Mouse (Mus musculus): ENCODE measurements at regions not wholly inside any gene's neighbourhood (a gene's known extent, or its start where the extent isn't known, plus 50 kb on each side); places are given as distances from the start of the nearest gene placed in this dataset.

GRCm38 (mm10) chr6:99934394-99934793 lies 208.2 kb upstream of the Prok2 start:
- H3K9ac ChIP-seq (ENCODE audit: control insufficient read depth, low read depth, low read length, poor library complexity, severe bottlenecking) = no peak overlapping the region

GRCm38 (mm10) chr6:99933404-99933803 lies 207.2 kb upstream of the Prok2 start:
- Histone ChIP-seq H3K9ac (ENCODE audit: control insufficient read depth, low read depth, low read length, poor library complexity, severe bottlenecking) (no peak overlapping the region), H3K4me1 (ENCODE audit: control insufficient read depth in 1 of 2, insufficient read depth in 2 of 2, low read length in 2 of 2) (peaks cover 0 to 12% of the 10 kb centered on the region in 2 experiments; a peak in 3 of 4 replicates), H3K9me3 (replicated peaks; ENCODE audit: insufficient read depth, low read length) (no peaks in the 10 kb centered on the region), H3K27ac (ENCODE audit: control insufficient read depth, low read depth, low read length) (no peak overlapping the region), H3K36me3 (ENCODE audit: control insufficient read depth in 1 of 2, insufficient read depth in 2 of 2, low read length in 2 of 2) (no peaks in the 10 kb centered on the region), H3K27me3 (ENCODE audit: control insufficient read depth in 1 of 2, insufficient read depth in 2 of 2, low read length in 2 of 2) (no peaks in the 10 kb centered on the region), H3K4me3 (ENCODE audit: control insufficient read depth in 1 of 2, insufficient read depth in 1 of 2, low read depth in 2 of 2, low read length in 2 of 2) (no peak overlapping the region), H3K79me2 (ENCODE audit: control insufficient read depth, insufficient read depth, low read length, poor library complexity) (no peaks in the 10 kb centered on the region)
- DNase-seq (ENCODE audit: low read depth, low spot score) = peak; percentile 11
- no peak for TF ChIP-seq JUND (IDR thresholded peaks at IDR 0.05; ENCODE audit: low read depth, low read length)
- peak; percentile 76 for TF ChIP-seq ETS1 (IDR thresholded peaks at IDR 0.05; ENCODE audit: low read depth, low read length)
- no peak for TF ChIP-seq MAFK (IDR thresholded peaks at IDR 0.05; ENCODE audit: borderline replicate concordance, low read depth, low read length)
- TF ChIP-seq NRF1 (IDR thresholded peaks at IDR 0.05; ENCODE audit: insufficient read depth, low read depth, low read length, poor library complexity, severe bottlenecking) = no peak
- TF ChIP-seq USF1 (IDR thresholded peaks at IDR 0.05; ENCODE audit: low read depth, low read length) = peak; percentile 44; the same call in 1 of the 2 replicates
- TF ChIP-seq EP300 (IDR thresholded peaks at IDR 0.05; ENCODE audit: low read depth in 1 of 2, low read length in 2 of 2) = no peak

More at GRCm38 (mm10) chr6:99934394-99934793, 208.2 kb upstream of the Prok2 start:
- Histone ChIP-seq H3K79me2 (ENCODE audit: control insufficient read depth, insufficient read depth, low read length, poor library complexity) (no peaks in the 10 kb centered on the region), H3K27me3 (ENCODE audit: control insufficient read depth in 1 of 2, insufficient read depth in 2 of 2, low read length in 2 of 2) (no peaks in the 10 kb centered on the region), H3K4me3 (ENCODE audit: control insufficient read depth in 1 of 2, insufficient read depth in 1 of 2, low read depth in 2 of 2, low read length in 2 of 2) (no peak overlapping the region), H3K4me1 (ENCODE audit: control insufficient read depth in 1 of 2, insufficient read depth in 2 of 2, low read length in 2 of 2) (peaks cover 0 to 12% of the 10 kb centered on the region in 2 experiments; a peak in 3 of 4 replicates), H3K36me3 (ENCODE audit: control insufficient read depth in 1 of 2, insufficient read depth in 2 of 2, low read length in 2 of 2) (no peaks in the 10 kb centered on the region), H3K9me3 (replicated peaks; ENCODE audit: insufficient read depth, low read length) (no peaks in the 10 kb centered on the region), H3K27ac (ENCODE audit: control insufficient read depth, low read depth, low read length) (no peak overlapping the region)
- DNase-seq (ENCODE audit: low read depth, low spot score) = peak; percentile 10
- TF ChIP-seq POLR2AphosphoS2 (IDR thresholded peaks at IDR 0.05; ENCODE audit: low read length) (no peak), UBTF (IDR thresholded peaks at IDR 0.05; ENCODE audit: borderline replicate concordance, insufficient read depth, low read depth, low read length) (no peak), BHLHE40 (IDR thresholded peaks at IDR 0.05; ENCODE audit: borderline replicate concordance, low read depth, low read length) (no peak), ZNF384 (IDR thresholded peaks at IDR 0.05; ENCODE audit: low read depth, low read length) (no peak), GATA1 (IDR thresholded peaks at IDR 0.05; ENCODE audit: low read depth, low read length) (0 out of 2 replicates have a peak, but pooled peaks have one; percentile 23), ETS1 (IDR thresholded peaks at IDR 0.05; ENCODE audit: low read depth, low read length) (peak; percentile 88)

DNA sequence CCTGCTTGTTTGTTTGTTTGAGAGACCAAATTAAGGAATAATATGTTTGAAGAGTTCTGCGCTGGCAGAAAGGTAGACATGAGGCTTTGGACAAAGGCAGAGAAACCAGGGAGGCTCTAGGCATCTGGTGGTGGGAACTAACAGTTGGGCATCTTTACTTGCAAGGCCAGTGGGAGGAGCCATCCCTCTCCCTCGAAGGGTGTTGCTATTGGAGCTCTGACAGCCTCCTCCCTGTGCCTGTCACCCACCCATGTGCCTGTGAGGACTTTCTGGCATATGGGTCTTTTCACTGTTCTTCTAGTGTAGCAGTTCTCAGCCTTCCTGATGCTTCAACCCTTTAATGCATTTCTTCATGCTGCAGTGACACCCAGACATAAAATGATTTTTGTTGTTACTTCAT lies 206.7 kb upstream of the Prok2 start:
- Histone ChIP-seq H3K4me1 (ENCODE audit: control insufficient read depth in 1 of 2, insufficient read depth in 2 of 2, low read length in 2 of 2) (peaks cover 0 to 12% of the 10 kb centered on the region in 2 experiments; a peak in 3 of 4 replicates), H3K9me3 (replicated peaks; ENCODE audit: insufficient read depth, low read length) (no peaks in the 10 kb centered on the region), H3K27ac (ENCODE audit: control insufficient read depth, low read depth, low read length) (no peak overlapping the region), H3K4me3 (ENCODE audit: control insufficient read depth in 1 of 2, insufficient read depth in 1 of 2, low read depth in 2 of 2, low read length in 2 of 2) (no peak overlapping the region), H3K79me2 (ENCODE audit: control insufficient read depth, insufficient read depth, low read length, poor library complexity) (no peaks in the 10 kb centered on the region), H3K36me3 (ENCODE audit: control insufficient read depth in 1 of 2, insufficient read depth in 2 of 2, low read length in 2 of 2) (no peaks in the 10 kb centered on the region), H3K9ac (ENCODE audit: control insufficient read depth, low read depth, low read length, poor library complexity, severe bottlenecking) (no peak overlapping the region), H3K27me3 (ENCODE audit: control insufficient read depth in 1 of 2, insufficient read depth in 2 of 2, low read length in 2 of 2) (no peaks in the 10 kb centered on the region)
- TF ChIP-seq MXI1 (IDR thresholded peaks at IDR 0.05; ENCODE audit: low read depth, low read length) (no peak), ZNF384 (IDR thresholded peaks at IDR 0.05; ENCODE audit: low read depth, low read length) (no peak), MAFK (IDR thresholded peaks at IDR 0.05; ENCODE audit: borderline replicate concordance, low read depth, low read length) (no peak), GATA1 (IDR thresholded peaks at IDR 0.05; ENCODE audit: low read depth, low read length) (no peak), UBTF (IDR thresholded peaks at IDR 0.05; ENCODE audit: borderline replicate concordance, insufficient read depth, low read depth, low read length) (no peak), NELFE (IDR thresholded peaks at IDR 0.05; ENCODE audit: low read depth, low read length) (no peak), GABPA (IDR thresholded peaks at IDR 0.05; ENCODE audit: low read depth, low read length) (no peak), MYC (IDR thresholded peaks at IDR 0.05; ENCODE audit: low read depth, low read length) (no peak), HCFC1 (IDR thresholded peaks at IDR 0.05; ENCODE audit: low read depth, low read length) (no peak), ZC3H11A (IDR thresholded peaks at IDR 0.05; ENCODE audit: low read depth, low read length) (no peak)
- no peak for DNase-seq (ENCODE audit: low read depth, low spot score)

Data from MEL (cell line).